Mouse (Mus musculus): ENCODE results near the gene Dll3. TPM values are rescaled to one million over a fixed set of nuclear protein-coding genes. Genes with fewer than 3 reads are reported as not detected.
"Not testable (repeated sequence)": the region's sequence is repeated elsewhere in the genome, so short reads cannot be mapped to it uniquely, and the experiment has no call there.

Gene Dll3
- polyA plus RNA-seq, 1 experiment, result 0.41 TPM

GRCm38 (mm10) chr7:28263786-28264185, 38.3 kb downstream of the Dll3 start:
- 3% methylated on average over 14 of the region's 15 CpGs for WGBS

GRCm38 (mm10) chr7:28262861-28263260, 39.2 kb downstream of the Dll3 start:
- no peak for DNase-seq (ENCODE audit: low read depth, low spot score)
- WGBS, result 36% methylated on average over 5 of the region's 5 CpGs

More at GRCm38 (mm10) chr7:28263786-28264185, 38.3 kb downstream of the Dll3 start:
- DNase-seq (ENCODE audit: low read depth, low spot score), result peak; percentile 11

GRCm38 (mm10) chr7:28255476-28255875, 46.6 kb downstream of the Dll3 start:
- WGBS, result 86% methylated on average over 6 of the region's 6 CpGs
- no peak for DNase-seq (ENCODE audit: low read depth, low spot score)

DNA sequence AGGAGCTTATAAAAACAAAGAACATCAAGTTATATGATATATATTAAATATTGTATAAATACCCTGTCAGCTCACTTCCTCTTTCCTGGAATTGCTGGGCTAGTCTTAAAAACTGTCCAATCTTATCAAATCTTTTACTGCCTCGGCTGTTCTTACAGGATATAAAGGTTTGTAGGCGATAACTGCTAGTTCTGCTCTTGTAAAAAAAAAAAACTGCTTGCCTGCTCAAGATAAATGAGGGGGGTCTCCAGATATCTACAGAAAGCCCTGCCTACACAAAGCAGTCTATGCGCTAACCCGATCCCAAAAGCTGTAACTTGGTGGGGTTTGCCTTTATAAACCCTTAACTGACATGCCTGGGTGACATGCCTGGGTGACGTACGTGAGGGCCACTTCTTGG, 47.4 kb downstream of the Dll3 start:
- 76% methylated on average over 6 of the region's 6 CpGs for WGBS
- DNase-seq (ENCODE audit: low read depth, low spot score), result no peak

- WGBS, result 88% methylated on average over 17 of the region's 17 CpGs
- DNase-seq (ENCODE audit: low read depth, low spot score), result no peak
Measured at GRCm38 (mm10) chr7:28251976-28252375, 50.1 kb downstream of the Dll3 start.

GRCm38 (mm10) chr7:28248957-28249356, 53.1 kb downstream of the Dll3 start:
- WGBS, result 88% methylated on average over 3 of the region's 3 CpGs
- no peak for DNase-seq (ENCODE audit: low read depth, low spot score)

GRCm38 (mm10) chr7:28243943-28244342, 58.1 kb downstream of the Dll3 start:
- DNase-seq (ENCODE audit: low read depth, low spot score), result not testable (repeated sequence)
- WGBS, result 61% methylated on average over 2 of the region's 2 CpGs

Other genes starting within 250 kb of the Dll3 start
- gene Fcgbp, start 231.0 kb downstream of the Dll3 start, polyA plus RNA-seq (2012; rRNA removed), result 2,978 and 3,484 TPM in 2 replicates
- 0.25 and 0.48 TPM in 2 replicates for gene 9530053A07Rik, start 172.8 kb downstream of the Dll3 start, polyA plus RNA-seq (2012; rRNA removed)
- gene Fbl, start 132.5 kb downstream of the Dll3 start, polyA plus RNA-seq (2012; rRNA removed), result 58.2 and 60.1 TPM in 2 replicates
- 11.3 and 16.1 TPM in 2 replicates for gene Dyrk1b, start 122.8 kb downstream of the Dll3 start, polyA plus RNA-seq (2012; rRNA removed)
- gene Eid2, start 34.4 kb downstream of the Dll3 start, polyA plus RNA-seq (2012; rRNA removed), result 0.89 and 1.2 TPM in 2 replicates
- gene Eid2b, start 24.5 kb downstream of the Dll3 start, polyA plus RNA-seq (2012; rRNA removed), result 1.9 and 2.9 TPM in 2 replicates
- gene Selenov, start 11.1 kb downstream of the Dll3 start, polyA plus RNA-seq (2012; rRNA removed), result not detected in 2 replicates
- gene Timm50, start 9.8 kb upstream of the Dll3 start, polyA plus RNA-seq (2012; rRNA removed), result 96.5 and 103 TPM in 2 replicates
- 67.7 and 84.2 TPM in 2 replicates for gene Supt5, start 36.5 kb upstream of the Dll3 start, polyA plus RNA-seq (2012; rRNA removed)
- 1,007 and 1,073 TPM in 2 replicates for gene Rps16, start 48.4 kb upstream of the Dll3 start, polyA plus RNA-seq (2012; rRNA removed)
- 20.4 and 27.5 TPM in 2 replicates for gene Plekhg2, start 70.4 kb upstream of the Dll3 start, polyA plus RNA-seq (2012; rRNA removed)
- gene Zfp36, start 78.0 kb upstream of the Dll3 start, polyA plus RNA-seq (2012; rRNA removed), result 83.2 and 119 TPM in 2 replicates
- 50.4 and 52.9 TPM in 2 replicates for gene Med29, start 90.5 kb upstream of the Dll3 start, polyA plus RNA-seq (2012; rRNA removed)
- 41.4 and 54.7 TPM in 2 replicates for gene Paf1, start 90.7 kb upstream of the Dll3 start, polyA plus RNA-seq (2012; rRNA removed)
- gene Gmfg, start 135.2 kb upstream of the Dll3 start, polyA plus RNA-seq (2012; rRNA removed), result 13.4 and 16.2 TPM in 2 replicates
- 1.7 and 2.0 TPM in 2 replicates for gene Lrfn1, start 149.7 kb upstream of the Dll3 start, polyA plus RNA-seq (2012; rRNA removed)
- gene Ifnl2, start 208.2 kb upstream of the Dll3 start, polyA plus RNA-seq (2012; rRNA removed), result not detected in 2 replicates
- not detected in 2 replicates for gene Ifnl3, start 220.6 kb upstream of the Dll3 start, polyA plus RNA-seq (2012; rRNA removed)
- 3.1 and 4.3 TPM in 2 replicates for gene Sycn, start 238.6 kb upstream of the Dll3 start, polyA plus RNA-seq (2012; rRNA removed)
- 0.11 TPM in 2 replicates for gene Nccrp1, start 245.0 kb upstream of the Dll3 start, polyA plus RNA-seq (2012; rRNA removed)